Mouse (Mus musculus) neural tube, postnatal 0 days (tissue): Measurements from ENCODE around the gene Crebrf. TPM values are rescaled to one million over a fixed set of nuclear protein-coding genes. Genes with fewer than 3 reads are reported as not detected.

Source experiments
- polyA plus RNA-seq: library from polyadenylated mRNA; unstranded; fragments of >200 nt; fragmentation: Nextera tagmentation; extraction: Ambion mirVana; gene quantifications from 2 replicates; pipeline ENCODE4 v1.2.1, GENCODE M21; 2015

Gene Crebrf
- 12.0 and 15.8 TPM in 2 replicates for polyA plus RNA-seq

GRCm38 (mm10) chr17:26715271-26715758, at the start of gene Crebrf:
Crebrf (plus strand) TSS chr17:26715650.

GRCm38 (mm10) chr17:26780750-26781571, 65.5 kb downstream of the Crebrf start, which contains the start of gene Bnip1:
Bnip1 (plus strand) TSS chr17:26781066.

Other genes with a start within 250 kb of the Crebrf start
- 89.0 and 98.3 TPM in 2 replicates for gene Ergic1, start 154.2 kb upstream of the Crebrf start, polyA plus RNA-seq
- 15.8 and 17.3 TPM in 2 replicates for gene Dusp1, start 153.5 kb upstream of the Crebrf start, polyA plus RNA-seq
- gene Atp6v0e, start 52.4 kb upstream of the Crebrf start, polyA plus RNA-seq, result 121 and 133 TPM in 2 replicates
- gene Bnip1, start 65.4 kb downstream of the Crebrf start, polyA plus RNA-seq, result 53.7 and 55.2 TPM in 2 replicates
- not detected in 2 replicates for gene Nkx2-5, start 129.4 kb downstream of the Crebrf start, polyA plus RNA-seq
- gene Kifc5b, start 201.4 kb downstream of the Crebrf start, polyA plus RNA-seq, result 1.1 and 1.9 TPM in 2 replicates
- gene Phf1, start 217.4 kb downstream of the Crebrf start, polyA plus RNA-seq, result 34.9 and 37.9 TPM in 2 replicates
- 153 and 164 TPM in 2 replicates for gene Cuta, start 223.9 kb downstream of the Crebrf start, polyA plus RNA-seq
- gene Syngap1, start 225.6 kb downstream of the Crebrf start, polyA plus RNA-seq, result 4.4 and 6.5 TPM in 2 replicates